Mouse (Mus musculus): ENCODE measurements around the gene Hapln2.

The Hapln2 gene

GRCm38 (mm10) chr3:87979493-87979892, 47.9 kb downstream of the Hapln2 start:
- Histone ChIP-seq H3K27me3 (ENCODE audit: control insufficient read depth, insufficient read depth, low read length, poor library complexity, severe bottlenecking) (no peaks in the 10 kb centered on the region), H3K36me3 (ENCODE audit: control insufficient read depth, insufficient read depth, low read length, poor library complexity, severe bottlenecking) (no peaks in the 10 kb centered on the region)
- no peak for DNase-seq (ENCODE audit: low read depth, low spot score)

- H3K36me3 ChIP-seq (ENCODE audit: control insufficient read depth, insufficient read depth, low read length, poor library complexity, severe bottlenecking), result no peaks in the 10 kb centered on the region
- H3K27me3 ChIP-seq (ENCODE audit: control insufficient read depth, insufficient read depth, low read length, poor library complexity, severe bottlenecking), result no peaks in the 10 kb centered on the region
- no peak for DNase-seq (ENCODE audit: low read depth, low spot score)
Measured at GRCm38 (mm10) chr3:87974381-87974987, 52.9 kb downstream of the Hapln2 start.

DNA sequence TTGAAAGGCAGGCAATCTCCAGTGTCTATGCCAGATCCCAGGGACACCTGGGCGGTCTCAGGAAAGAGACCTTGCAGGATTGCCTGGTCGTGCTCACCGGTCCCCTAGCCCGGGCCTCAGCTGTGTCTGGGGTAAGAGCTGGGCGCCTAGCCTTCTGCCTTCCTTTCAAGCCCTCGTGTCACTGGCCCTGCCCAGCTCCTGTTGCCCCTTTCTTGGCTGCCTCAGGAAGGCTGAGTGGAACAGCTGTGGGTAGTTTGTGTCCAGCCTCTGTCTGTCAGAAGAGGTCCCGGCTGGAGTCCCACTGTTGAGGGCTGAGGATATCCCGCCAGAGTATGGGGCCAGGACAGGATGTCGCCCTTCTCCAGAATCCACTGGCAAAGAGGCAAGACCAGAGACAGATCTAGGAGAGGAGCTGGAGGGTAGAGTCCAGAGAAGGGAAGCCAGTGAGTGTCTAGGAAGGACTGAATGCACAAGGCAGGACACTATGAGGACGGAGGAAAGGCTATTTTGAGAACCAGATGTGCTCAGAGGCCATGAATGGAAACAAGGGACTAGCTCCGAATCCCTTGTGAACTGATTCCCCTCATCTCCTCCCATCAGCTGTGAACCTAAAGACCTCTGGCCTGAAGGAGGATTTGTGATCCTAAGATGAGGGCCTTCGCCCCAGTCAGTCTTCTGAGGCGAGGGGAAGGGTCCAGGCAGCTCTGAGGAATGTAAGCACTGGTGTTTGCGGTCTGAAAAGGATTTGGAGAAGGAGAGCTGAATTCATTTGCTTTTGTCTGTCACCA, 53.6 kb downstream of the Hapln2 start:
- H3K36me3 ChIP-seq (ENCODE audit: control insufficient read depth, insufficient read depth, low read length, poor library complexity, severe bottlenecking), result no peaks in the 10 kb centered on the region
- DNase-seq (ENCODE audit: low read depth, low spot score), result no peak
- no peaks in the 10 kb centered on the region for H3K27me3 ChIP-seq (ENCODE audit: control insufficient read depth, insufficient read depth, low read length, poor library complexity, severe bottlenecking)

- H3K36me3 ChIP-seq (ENCODE audit: control insufficient read depth, insufficient read depth, low read length, poor library complexity, severe bottlenecking), result no peaks in the 10 kb centered on the region
- DNase-seq (ENCODE audit: low read depth, low spot score), result no peak
- no peaks in the 10 kb centered on the region for H3K27me3 ChIP-seq (ENCODE audit: control insufficient read depth, insufficient read depth, low read length, poor library complexity, severe bottlenecking)
Measured at GRCm38 (mm10) chr3:87972776-87973175, 54.6 kb downstream of the Hapln2 start.

- H3K36me3 ChIP-seq (ENCODE audit: control insufficient read depth, insufficient read depth, low read length, poor library complexity, severe bottlenecking), result no peaks in the 10 kb centered on the region
- no peak for DNase-seq (ENCODE audit: low read depth, low spot score)
- no peaks in the 10 kb centered on the region for H3K27me3 ChIP-seq (ENCODE audit: control insufficient read depth, insufficient read depth, low read length, poor library complexity, severe bottlenecking)
Measured at GRCm38 (mm10) chr3:87972203-87972664, 55.1 kb downstream of the Hapln2 start.
